In the genomic region with DNA sequence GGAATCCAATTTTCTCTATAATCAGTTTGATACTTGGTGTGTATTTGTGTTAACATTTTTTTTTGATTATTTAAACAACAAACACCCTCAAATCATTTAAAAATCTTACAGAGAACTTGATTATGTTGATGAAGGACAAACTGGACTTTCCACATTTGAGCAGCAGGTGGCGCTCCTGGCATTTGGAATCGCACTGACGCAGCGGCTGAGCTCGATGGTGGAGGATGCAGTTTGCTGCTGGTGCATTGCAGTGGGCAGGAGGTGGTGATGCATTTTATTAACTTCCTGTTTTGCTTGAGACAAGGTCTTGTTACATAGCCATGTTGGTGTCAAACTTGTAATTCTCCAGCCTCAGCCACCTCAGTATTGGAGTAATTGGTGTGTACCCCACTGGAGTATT, we compare ENCODE assay signal across 8 mouse cellular contexts. TPM values are rescaled to one million over a fixed set of nuclear protein-coding genes. Genes with fewer than 3 reads are reported as not detected.
A peak's percentile ranks its signal among the peaks of the same experiment; 100 is the strongest.
DNase-seq lines count a peak whose midpoint lies in the region; ATAC-seq and TF ChIP-seq lines count a peak whose summit lies in the region.

No protein-coding gene starts in this region.

- no peaks in the 10 kb centered on the region for H3K4me1 ChIP-seq in forebrain, embryonic 11.5 days (replicated peaks; ENCODE audit: control insufficient read depth, insufficient read depth, low read length)
- no peaks in the 10 kb centered on the region for H3K4me1 ChIP-seq in hindbrain, embryonic 15.5 days (replicated peaks)
- H3K4me1 ChIP-seq in midbrain, embryonic 12.5 days, result no peaks in the 10 kb centered on the region
- H3K4me1 ChIP-seq in small intestine, adult 2 months (ENCODE audit: control insufficient read depth, insufficient read depth, insufficient read length, low read length), result no peaks in the 10 kb centered on the region

- no peaks in the 10 kb centered on the region for H3K36me3 ChIP-seq in forebrain, embryonic 11.5 days (ENCODE audit: control insufficient read depth, insufficient read depth, low read length)
- no peaks in the 10 kb centered on the region for H3K36me3 ChIP-seq in hindbrain, embryonic 15.5 days
- H3K36me3 ChIP-seq in midbrain, embryonic 12.5 days, result no peaks in the 10 kb centered on the region
- no peaks in the 10 kb centered on the region for H3K36me3 ChIP-seq in small intestine, adult 2 months (ENCODE audit: control insufficient read depth, insufficient read depth, low read length)

- TF ChIP-seq POLR2A in small intestine, adult 2 months (IDR thresholded peaks at IDR 0.05; ENCODE audit: low read depth, low read length), result no peak

- peak; percentile 78 for DNase-seq in NIH3T3 (ENCODE audit: low read depth)
- DNase-seq in c-Kit-negative CD71-positive TER-119-positive erythroid progenitor cells, embryonic 14.5 days (ENCODE audit: low read depth, low spot score), result peak; percentile 8
- DNase-seq in forebrain, embryonic 11.5 days (ENCODE audit: low spot score), result peak; percentile 89
- peak; percentile 70 to 78 for DNase-seq in left cerebral cortex, adult 2 months (ENCODE audit: extremely low spot score in 1 of 2, low spot score in 2 of 2)

- H3K4me2 ChIP-seq in forebrain, embryonic 11.5 days (ENCODE audit: low read depth, low read length, severe bottlenecking), result no peak overlapping the region
- H3K4me2 ChIP-seq in hindbrain, embryonic 15.5 days, result no peak overlapping the region
- H3K4me2 ChIP-seq in midbrain, embryonic 12.5 days (replicated peaks), result no peak overlapping the region

- peak; percentile 81 for TF ChIP-seq CTCF in left cerebral cortex, adult 2 months (IDR thresholded peaks at IDR 0.05)
- peak; percentile 86 for TF ChIP-seq CTCF in small intestine, adult 2 months (IDR thresholded peaks at IDR 0.05; ENCODE audit: extremely low read depth, insufficient read length, insufficient replicate concordance, low read depth, low read length)

- H3K9ac ChIP-seq in forebrain, embryonic 11.5 days (ENCODE audit: low read length), result no peak overlapping the region
- no peak overlapping the region for H3K9ac ChIP-seq in hindbrain, embryonic 15.5 days
- no peak overlapping the region for H3K9ac ChIP-seq in midbrain, embryonic 12.5 days (replicated peaks)

- peak; percentile 75 for ATAC-seq in forebrain, embryonic 11.5 days (replicated peaks; ENCODE audit: low FRiP score)
- peak; percentile 67 for ATAC-seq in hindbrain, embryonic 15.5 days (ENCODE audit: low FRiP score, low read depth)
- ATAC-seq in midbrain, embryonic 12.5 days (ENCODE audit: low FRiP score, low read depth), result peak; percentile 42; the same call in 1 of the 2 replicates
- ATAC-seq in erythroid progenitor cell, adult 5-6 weeks (replicated peaks; ENCODE audit: low FRiP score, poor library complexity, severe bottlenecking), result no peak

- no peak overlapping the region for H3K27ac ChIP-seq in forebrain, embryonic 11.5 days (ENCODE audit: low read depth, low read length)
- H3K27ac ChIP-seq in hindbrain, embryonic 15.5 days (replicated peaks), result no peak overlapping the region
- no peak overlapping the region for H3K27ac ChIP-seq in left cerebral cortex, adult 2 months
- H3K27ac ChIP-seq in midbrain, embryonic 12.5 days (replicated peaks), result no peak overlapping the region
- H3K27ac ChIP-seq in small intestine, adult 2 months (ENCODE audit: insufficient read depth, low read depth, low read length), result no peak overlapping the region

- under 1% methylated on average over 5 of the region's 5 CpGs for WGBS in forebrain, embryonic 11.5 days
- WGBS in hindbrain, embryonic 15.5 days, result under 1% methylated on average over 5 of the region's 5 CpGs
- 3% methylated on average over 5 of the region's 5 CpGs for WGBS in midbrain, embryonic 12.5 days
- 1% methylated on average over 5 of the region's 5 CpGs for WGBS in small intestine, adult 2 months

- intact Hi-C loops in left cerebral cortex, adult 2 months (cut with DNase I), result loop anchor here (5.0 kb wide), 1 partner anchor 57 kb away; no protein-coding TSS in a partner anchor

- no peaks in the 10 kb centered on the region for H3K27me3 ChIP-seq in forebrain, embryonic 11.5 days (ENCODE audit: control insufficient read depth, insufficient read depth, low read length)
- no peaks in the 10 kb centered on the region for H3K27me3 ChIP-seq in hindbrain, embryonic 15.5 days
- H3K27me3 ChIP-seq in midbrain, embryonic 12.5 days, result peaks cover 4% of the 10 kb centered on the region; the same call in 1 of the 2 replicates
- H3K27me3 ChIP-seq in small intestine, adult 2 months (ENCODE audit: control insufficient read depth, insufficient read depth, low read length), result no peaks in the 10 kb centered on the region

- no peaks in the 10 kb centered on the region for H3K9me3 ChIP-seq in forebrain, embryonic 11.5 days (ENCODE audit: control insufficient read depth, low read length)
- no peaks in the 10 kb centered on the region for H3K9me3 ChIP-seq in hindbrain, embryonic 15.5 days
- H3K9me3 ChIP-seq in midbrain, embryonic 12.5 days, result no peaks in the 10 kb centered on the region

- H3K4me3 ChIP-seq in forebrain, embryonic 11.5 days (ENCODE audit: low read depth, low read length), result no peak overlapping the region
- no peak overlapping the region for H3K4me3 ChIP-seq in hindbrain, embryonic 15.5 days
- no peak overlapping the region for H3K4me3 ChIP-seq in left cerebral cortex, adult 2 months
- H3K4me3 ChIP-seq in midbrain, embryonic 12.5 days, result no peak overlapping the region
- H3K4me3 ChIP-seq in small intestine, adult 2 months (ENCODE audit: low read depth, low read length), result no peak overlapping the region

RNA-seq across cellular contexts. Expression of a gene that starts 56.7 kb away (rescaled TPM):
- polyA plus RNA-seq in forebrain, embryonic 11.5 days (2014; fragmentation: Nextera tagmentation; extraction: Ambion mirVana), result 0.20 and 0.28 TPM in 2 replicates
- polyA plus RNA-seq in hindbrain, embryonic 15.5 days (2015; fragmentation: Nextera tagmentation; extraction: Ambion mirVana), result 6.7 and 7.6 TPM in 2 replicates
- 10 to 100 TPM; 50.8 to 54.7 TPM for total RNA-seq in left cerebral cortex, adult 2 months (2021)
- 0.85 and 1.0 TPM in 2 replicates for polyA plus RNA-seq in midbrain, embryonic 12.5 days (2016; fragmentation: Nextera tagmentation; extraction: Ambion mirVana)
- 0.39 and 2.2 TPM in 2 replicates for polyA plus RNA-seq in small intestine, adult 2 months (2012; rRNA removed)
- not detected in 2 replicates for total RNA-seq in erythroid progenitor cell, adult 5-6 weeks (2015; ENCODE audit: low replicate concordance)
- not detected in 2 replicates for total RNA-seq in erythroid progenitor cell, adult 5-6 weeks (2017; ENCODE audit: low replicate concordance)

Comparison
In these comparisons a context has a peak if more than half of its experiments do, and no peak if none do; other contexts are left out.
1. DNase-seq: peak in every context shown above with its lines; median percentile 89 in forebrain, embryonic 11.5 days; 78 in NIH3T3; 74 in left cerebral cortex, adult 2 months; 8 in c-Kit-negative CD71-positive TER-119-positive erythroid progenitor cells, embryonic 14.5 days.